Mouse (Mus musculus) thymus, postnatal 14 days (tissue): ENCODE measurements around the gene Hc.

Experiments
- DNase-seq: peaks from one replicate; pipeline ENCODE4 v3.0.0; 2021

Hc gene

GRCm38 (mm10) chr2:34973087-34973486 is 88.2 kb downstream of the Hc start:
- DNase-seq: peak; percentile 65

GRCm38 (mm10) chr2:34971080-34971888 is 90.0 kb downstream of the Hc start:
- DNase-seq: no peak

GRCm38 (mm10) chr2:34970092-34970750 is 91.0 kb downstream of the Hc start:
- peak; percentile 85 for DNase-seq

GRCm38 (mm10) chr2:34969166-34969565 is 92.1 kb downstream of the Hc start:
- DNase-seq: no peak

- no peak for DNase-seq
Measured at GRCm38 (mm10) chr2:34966243-34966934, 94.8 kb downstream of the Hc start.

GRCm38 (mm10) chr2:34965806-34966205 is 95.4 kb downstream of the Hc start:
- DNase-seq: peak; percentile 61

GRCm38 (mm10) chr2:34965293-34965692 is 95.9 kb downstream of the Hc start:
- DNase-seq: peak; percentile 93

- DNase-seq: no peak
Measured at GRCm38 (mm10) chr2:34964651-34965050, 96.6 kb downstream of the Hc start.

GRCm38 (mm10) chr2:34964230-34964629 is 97.0 kb downstream of the Hc start:
- no peak for DNase-seq

- DNase-seq: peak; percentile 86
Measured at GRCm38 (mm10) chr2:34963371-34963956, 97.8 kb downstream of the Hc start.

GRCm38 (mm10) chr2:34962893-34963292 is 98.3 kb downstream of the Hc start:
- DNase-seq: peak; percentile 73

GRCm38 (mm10) chr2:34962211-34962610 is 99.0 kb downstream of the Hc start:
- no peak for DNase-seq

- DNase-seq: peak; percentile 60
Measured at GRCm38 (mm10) chr2:34961481-34962036, 99.7 kb downstream of the Hc start, which contains the start of gene Traf1. Gene Traf1, minus strand, starts transcription at chr2:34961772.

GRCm38 (mm10) chr2:34960966-34961365 is 100.3 kb downstream of the Hc start:
- DNase-seq: no peak

GRCm38 (mm10) chr2:34960466-34960865 is 100.8 kb downstream of the Hc start:
- DNase-seq: no peak

GRCm38 (mm10) chr2:34958582-34958981 is 102.7 kb downstream of the Hc start:
- peak; percentile 67 for DNase-seq

GRCm38 (mm10) chr2:34958036-34958435 is 103.2 kb downstream of the Hc start:
- no peak for DNase-seq

GRCm38 (mm10) chr2:34957405-34957804 is 103.8 kb downstream of the Hc start:
- no peak for DNase-seq

- no peak for DNase-seq
Measured at GRCm38 (mm10) chr2:34956941-34957340, 104.3 kb downstream of the Hc start.

- DNase-seq: no peak
Measured at GRCm38 (mm10) chr2:34954344-34954743, 106.9 kb downstream of the Hc start.

GRCm38 (mm10) chr2:34953547-34954116 is 107.6 kb downstream of the Hc start:
- no peak for DNase-seq

- peak; percentile 58 for DNase-seq
Measured at GRCm38 (mm10) chr2:34953018-34953417, 108.2 kb downstream of the Hc start.

GRCm38 (mm10) chr2:34951469-34951868 is 109.8 kb downstream of the Hc start:
- no peak for DNase-seq
